Mouse (Mus musculus) hindbrain, embryonic 16.5 days (tissue): ENCODE measurements around the gene Wnt9b. TPM values are rescaled to one million over a fixed set of nuclear protein-coding genes. Genes with fewer than 3 reads are reported as not detected.
A peak's percentile ranks its signal among the peaks of the same experiment; 100 is the strongest.
"Not testable (repeated sequence)": the region's sequence is repeated elsewhere in the genome, so short reads cannot be mapped to it uniquely, and the experiment has no call there.

Experiments used
- ATAC-seq: fragments of 200-750 bp; cut with Nextera tagmentation; 2 replicates; pipeline ENCODE4 v1.8.0; 2017; ENCODE audit warnings: moderate TSS enrichment, moderate library complexity
- H3K27ac ChIP-seq: fragments of 300-500 bp; sonication (generic); 2 replicates; pipeline ENCODE4 v1.5.1; 2014; ENCODE audit warnings: low read depth, mild to moderate bottlenecking, control low read depth, low read length, moderate library complexity
- H3K27me3 ChIP-seq: fragments of 300-500 bp; sonication (generic); replicated peaks from 2 replicates; pipeline ENCODE4 v1.6.1; 2014; ENCODE audit warnings: low read length; ENCODE audit not compliant: control insufficient read depth, insufficient read depth
- H3K36me3 ChIP-seq: fragments of 300-500 bp; sonication (generic); 2 replicates; pipeline ENCODE4 v1.6.1; 2014; ENCODE audit warnings: mild to moderate bottlenecking, low read length, moderate library complexity, mixed read lengths; ENCODE audit not compliant: control insufficient read depth, insufficient read depth
- H3K4me1 ChIP-seq: fragments of 300-500 bp; sonication (generic); 2 replicates; pipeline ENCODE4 v1.6.1; 2014; ENCODE audit warnings: low read depth, low read length; ENCODE audit not compliant: control insufficient read depth, insufficient read depth
- H3K4me2 ChIP-seq: fragments of 300-500 bp; sonication (generic); 2 replicates; pipeline ENCODE4 v1.6.1; 2014; ENCODE audit warnings: mild to moderate bottlenecking, low read length, control low read depth, moderate library complexity
- H3K4me3 ChIP-seq: fragments of 300-500 bp; sonication (generic); 2 replicates; pipeline ENCODE4 v1.5.1; 2014; ENCODE audit warnings: mild to moderate bottlenecking, low read length, control low read depth, moderate library complexity
- H3K9ac ChIP-seq: fragments of 300-500 bp; sonication (generic); 2 replicates; pipeline ENCODE4 v1.6.1; 2014; ENCODE audit warnings: low read depth, mild to moderate bottlenecking, control low read depth, low read length, moderate library complexity
- H3K9me3 ChIP-seq: fragments of 300-500 bp; sonication (generic); 2 replicates; pipeline ENCODE4 v1.6.1; 2014; ENCODE audit warnings: mild to moderate bottlenecking, low read length, moderate library complexity; ENCODE audit not compliant: control insufficient read depth
- WGBS: fragments of 180-500 bp; shearing (Covaris S2); extraction: QIAGEN DNeasy Blood & Tissue Kit; methylation state at CpG from one replicate; pipeline ENCODE4 v1.1.7; 2014; 5-methylcytosine and 5-hydroxymethylcytosine counted together
- polyA plus RNA-seq: library from polyadenylated mRNA; unstranded; fragments of >200 nt; fragmentation: Nextera tagmentation; extraction: Ambion mirVana; gene quantifications from 2 replicates; pipeline ENCODE4 v1.2.1, GENCODE M21; 2015

Wnt9b gene
- polyA plus RNA-seq, 1 experiment from 2014 or later: 0.54 TPM

GRCm38 (mm10) chr11:103764601-103765000 lies 15.0 kb upstream of the Wnt9b start:
- no peaks in the 10 kb centered on the region for H3K27me3 ChIP-seq
- ATAC-seq: no peak
- 30% methylated on average over 6 of the region's 6 CpGs for WGBS

GRCm38 (mm10) chr11:103763410-103764163 lies 14.0 kb upstream of the Wnt9b start:
- no peaks in the 10 kb centered on the region for H3K36me3 ChIP-seq
- no peak overlapping the region for H3K27ac ChIP-seq
- H3K4me1 ChIP-seq: no peaks in the 10 kb centered on the region
- H3K9me3 ChIP-seq: peaks cover 2% of the 10 kb centered on the region; the same call in 1 of the 2 replicates
- no peak overlapping the region for H3K4me3 ChIP-seq
- ATAC-seq: peak; percentile 55; the same call in 1 of the 2 replicates
- no peak overlapping the region for H3K4me2 ChIP-seq
- H3K9ac ChIP-seq: no peak overlapping the region
- no peaks in the 10 kb centered on the region for H3K27me3 ChIP-seq
- WGBS: 27% methylated on average over 10 of the region's 10 CpGs

More at GRCm38 (mm10) chr11:103764601-103765000, 15.0 kb upstream of the Wnt9b start:
- H3K4me3 ChIP-seq: no peak overlapping the region
- peaks cover 2% of the 10 kb centered on the region; the same call in 1 of the 2 replicates for H3K9me3 ChIP-seq
- no peak overlapping the region for H3K27ac ChIP-seq
- H3K4me1 ChIP-seq: no peaks in the 10 kb centered on the region
- H3K9ac ChIP-seq: no peak overlapping the region
- H3K36me3 ChIP-seq: no peaks in the 10 kb centered on the region
- H3K4me2 ChIP-seq: no peak overlapping the region

- H3K27ac ChIP-seq, H3K36me3 ChIP-seq, H3K9me3 ChIP-seq, H3K4me2 ChIP-seq, ATAC-seq, H3K27me3 ChIP-seq, H3K9ac ChIP-seq, H3K4me1 ChIP-seq, H3K4me3 ChIP-seq: not testable (repeated sequence)
- WGBS: 92% methylated on average over 5 of the region's 5 CpGs
Observed at GRCm38 (mm10) chr11:103760891-103761290, 11.3 kb upstream of the Wnt9b start.

- H3K4me3 ChIP-seq: no peak overlapping the region
- H3K9ac ChIP-seq: no peak overlapping the region
- 50% methylated on average over 7 of the region's 7 CpGs for WGBS
Observed at GRCm38 (mm10) chr11:103760101-103760500, 10.5 kb upstream of the Wnt9b start.

GRCm38 (mm10) chr11:103758706-103759105 lies 9.1 kb upstream of the Wnt9b start:
- ATAC-seq: no peak

More at GRCm38 (mm10) chr11:103760101-103760500, 10.5 kb upstream of the Wnt9b start:
- no peaks in the 10 kb centered on the region for H3K36me3 ChIP-seq
- no peak overlapping the region for H3K27ac ChIP-seq
- H3K27me3 ChIP-seq: no peaks in the 10 kb centered on the region; the same call in 1 of the 2 replicates
- H3K4me1 ChIP-seq: no peaks in the 10 kb centered on the region
- no peak for ATAC-seq
- peaks cover 2% of the 10 kb centered on the region; the same call in 1 of the 2 replicates for H3K9me3 ChIP-seq
- H3K4me2 ChIP-seq: no peak overlapping the region

DNA sequence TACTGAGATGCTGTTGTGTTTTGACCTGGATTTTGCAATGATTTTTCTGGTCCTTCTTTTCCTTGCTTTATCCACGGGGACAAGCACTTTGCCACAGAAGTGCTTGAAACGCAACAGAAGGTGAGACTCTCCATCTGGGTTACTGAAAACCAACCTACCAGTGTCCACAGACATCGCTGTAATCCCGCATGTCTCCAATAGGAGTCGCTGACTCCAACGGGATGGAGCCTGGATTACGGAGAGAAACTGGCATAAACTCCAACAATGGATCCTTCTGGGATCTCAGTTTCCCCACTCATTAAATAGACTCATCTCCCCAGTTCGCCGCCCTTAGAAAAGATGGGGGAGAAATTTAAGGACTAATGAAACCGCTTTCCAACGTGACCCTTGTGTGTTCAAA lies 8.4 kb upstream of the Wnt9b start:
- Histone ChIP-seq H3K27ac (no peak overlapping the region), H3K9ac (no peak overlapping the region), H3K4me1 (no peaks in the 10 kb centered on the region), H3K36me3 (no peaks in the 10 kb centered on the region), H3K27me3 (no peaks in the 10 kb centered on the region; the same call in 1 of the 2 replicates), H3K9me3 (peaks cover 2% of the 10 kb centered on the region; the same call in 1 of the 2 replicates), H3K4me2 (no peak overlapping the region), H3K4me3 (no peak overlapping the region)
- ATAC-seq: no peak
- 49% methylated on average over 11 of the region's 11 CpGs for WGBS

More at GRCm38 (mm10) chr11:103758706-103759105, 9.1 kb upstream of the Wnt9b start:
- Histone ChIP-seq H3K27me3 (no peaks in the 10 kb centered on the region; the same call in 1 of the 2 replicates), H3K9ac (no peak overlapping the region), H3K4me3 (no peak overlapping the region), H3K9me3 (peaks cover 2% of the 10 kb centered on the region; the same call in 1 of the 2 replicates), H3K4me1 (no peaks in the 10 kb centered on the region), H3K36me3 (no peaks in the 10 kb centered on the region), H3K4me2 (no peak overlapping the region), H3K27ac (no peak overlapping the region)
- WGBS: 6% methylated on average over 6 of the region's 6 CpGs

GRCm38 (mm10) chr11:103750612-103751011 lies 991 bp upstream of the Wnt9b start:
- Histone ChIP-seq H3K27me3 (peaks cover 36% of the 10 kb centered on the region), H3K9me3 (no peaks in the 10 kb centered on the region), H3K4me3 (no peak overlapping the region), H3K27ac (no peak overlapping the region), H3K4me1 (peaks cover 11% of the 10 kb centered on the region), H3K9ac (no peak overlapping the region), H3K36me3 (no peaks in the 10 kb centered on the region), H3K4me2 (no peak overlapping the region)
- no peak for ATAC-seq
- 64% methylated on average over 3 of the region's 3 CpGs for WGBS

- no peak overlapping the region for H3K9ac ChIP-seq
- H3K27ac ChIP-seq: no peak overlapping the region
- 67% methylated on average over 19 of the region's 19 CpGs for WGBS
- H3K36me3 ChIP-seq: no peaks in the 10 kb centered on the region
- H3K9me3 ChIP-seq: no peaks in the 10 kb centered on the region
- H3K4me3 ChIP-seq: no peak overlapping the region
- no peak for ATAC-seq
- H3K4me2 ChIP-seq: no peak overlapping the region
- no peaks in the 10 kb centered on the region for H3K4me1 ChIP-seq
- H3K27me3 ChIP-seq: no peaks in the 10 kb centered on the region
Observed at GRCm38 (mm10) chr11:103735046-103735781, 14.4 kb downstream of the Wnt9b start.

DNA sequence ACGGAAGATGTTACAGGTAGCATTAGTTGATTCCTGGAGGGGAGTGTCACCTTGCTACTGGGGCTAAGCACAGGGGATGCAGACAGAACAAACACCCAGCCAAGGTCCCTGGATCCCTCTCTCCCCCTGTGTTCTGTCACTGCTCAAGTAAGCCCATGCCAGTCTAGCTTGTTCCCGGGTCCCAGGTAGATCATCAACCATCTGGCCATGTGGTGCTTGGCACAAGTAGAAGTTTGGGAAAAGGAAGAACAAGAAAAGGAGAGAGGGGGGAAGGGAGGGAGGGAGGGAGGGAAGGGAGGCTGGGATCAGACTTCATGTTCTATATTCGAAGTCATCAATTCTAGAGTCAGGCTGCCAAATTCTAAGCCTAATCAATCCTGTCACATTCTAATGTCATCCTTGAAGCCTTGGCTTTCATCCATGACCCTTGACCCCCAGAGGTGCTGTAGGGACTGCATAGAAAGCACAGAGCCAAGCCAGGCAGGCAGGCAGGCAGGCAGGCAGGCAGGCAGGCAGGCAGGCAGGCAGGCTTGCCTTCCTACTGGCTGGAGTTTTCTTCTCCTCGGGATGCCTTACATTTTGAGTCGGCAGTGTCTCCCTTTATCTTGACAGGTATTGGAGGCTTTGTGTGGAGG lies 15.1 kb downstream of the Wnt9b start:
- Histone ChIP-seq H3K27ac (no peak overlapping the region), H3K9me3 (no peaks in the 10 kb centered on the region), H3K27me3 (no peaks in the 10 kb centered on the region), H3K4me2 (no peak overlapping the region), H3K4me3 (no peak overlapping the region), H3K4me1 (no peaks in the 10 kb centered on the region), H3K9ac (no peak overlapping the region), H3K36me3 (no peaks in the 10 kb centered on the region)
- WGBS: 65% methylated on average over 5 of the region's 5 CpGs
- no peak for ATAC-seq
